Mouse (Mus musculus) stomach, postnatal 0 days (tissue): ENCODE measurements around the gene Traf3ip1. TPM values are rescaled to one million over a fixed set of nuclear protein-coding genes. Genes with fewer than 3 reads are reported as not detected.

Experiments
- ATAC-seq: fragments of 200-750 bp; cut with Nextera tagmentation; 2 replicates; pipeline ENCODE4 v1.8.0; 2017; ENCODE audit not compliant: low FRiP score, low TSS enrichment
- DNase-seq: peaks from one replicate; pipeline ENCODE4 v3.0.0-alpha.2; 2016; ENCODE audit warnings: low spot score
- H3K27ac ChIP-seq: fragments of 300-500 bp; sonication (generic); replicated peaks from 2 replicates; pipeline ENCODE4 v1.5.1; 2014; ENCODE audit warnings: mild to moderate bottlenecking, control low read depth
- H3K27me3 ChIP-seq: fragments of 300-500 bp; sonication (generic); 2 replicates; pipeline ENCODE4 v1.6.1; 2014; ENCODE audit warnings: low read length; ENCODE audit not compliant: control insufficient read depth, insufficient read depth
- H3K36me3 ChIP-seq: fragments of 300-500 bp; sonication (generic); 2 replicates; pipeline ENCODE4 v1.6.1; 2014; ENCODE audit warnings: low read length, mixed read lengths; ENCODE audit not compliant: control insufficient read depth, insufficient read depth
- H3K4me1 ChIP-seq: fragments of 300-500 bp; sonication (generic); replicated peaks from 2 replicates; pipeline ENCODE4 v1.6.1; 2014; ENCODE audit warnings: antibody characterized with exemption; ENCODE audit not compliant: control insufficient read depth, insufficient read depth
- H3K4me2 ChIP-seq: fragments of 300-500 bp; sonication (generic); replicated peaks from 2 replicates; pipeline ENCODE4 v1.6.1; 2014; ENCODE audit warnings: low read depth, mild to moderate bottlenecking, control low read depth, moderate library complexity
- H3K4me3 ChIP-seq: fragments of 300-500 bp; sonication (generic); 2 replicates; pipeline ENCODE4 v1.5.1; 2014; ENCODE audit warnings: low read depth, low read length, control low read depth
- H3K9ac ChIP-seq: fragments of 300-500 bp; sonication (generic); 2 replicates; pipeline ENCODE4 v1.6.1; 2014; ENCODE audit warnings: mild to moderate bottlenecking, low read length, control low read depth, mixed read lengths
- H3K9me3 ChIP-seq: fragments of 300-500 bp; sonication (generic); 2 replicates; pipeline ENCODE4 v1.6.1; 2016; ENCODE audit warnings: low read length; ENCODE audit not compliant: control insufficient read depth
- CTCF ChIP-seq: IDR thresholded peaks from 2 replicates; pipeline ENCODE4 v1.5.1; 2016; ENCODE audit warnings: antibody characterized with exemption, low read depth, mild to moderate bottlenecking, moderate library complexity
- EP300 ChIP-seq: optimal IDR thresholded peaks from 2 replicates; pipeline ENCODE3; 2016; ENCODE audit warnings: antibody characterized with exemption
- WGBS: fragments of 180-500 bp; shearing (Covaris S2); extraction: QIAGEN DNeasy Blood & Tissue Kit; methylation state at CpG from one replicate; pipeline ENCODE4 v1.1.7; 2014; 5-methylcytosine and 5-hydroxymethylcytosine counted together
- polyA plus RNA-seq: library from polyadenylated mRNA; unstranded; fragments of >200 nt; fragmentation: Nextera tagmentation; extraction: Ambion mirVana; gene quantifications from 2 replicates; pipeline ENCODE4 v1.2.1, GENCODE M21; 2015

Gene Traf3ip1
- polyA plus RNA-seq, 1 experiment from 2014 or later: 3.0 TPM

- Histone ChIP-seq H3K27ac (no peak overlapping the region), H3K4me3 (no peak overlapping the region), H3K4me1 (no peaks in the 10 kb centered on the region), H3K36me3 (peaks cover 3% of the 10 kb centered on the region; the same call in 1 of the 2 replicates), H3K27me3 (no peaks in the 10 kb centered on the region), H3K4me2 (no peak overlapping the region), H3K9me3 (no peaks in the 10 kb centered on the region), H3K9ac (no peak overlapping the region)
- ATAC-seq (no peak), DNase-seq (no peak)
- 76% methylated on average over 6 of the region's 6 CpGs for WGBS
- TF ChIP-seq EP300: no peak
- no peak for TF ChIP-seq CTCF
These were observed 66.8 kb downstream of the Traf3ip1 start for GRCm38 (mm10) chr1:91561226-91561625.

GRCm38 (mm10) chr1:91562977-91563590, 68.6 kb downstream of the Traf3ip1 start:
- WGBS: 78% methylated on average over 4 of the region's 4 CpGs
- DNase-seq: no peak
- H3K9ac ChIP-seq: no peak overlapping the region
- no peaks in the 10 kb centered on the region for H3K27me3 ChIP-seq
- TF ChIP-seq EP300: no peak
- no peak for TF ChIP-seq CTCF
- H3K4me3 ChIP-seq: no peak overlapping the region
- H3K4me1 ChIP-seq: no peaks in the 10 kb centered on the region
- H3K9me3 ChIP-seq: no peaks in the 10 kb centered on the region
- H3K27ac ChIP-seq: no peak overlapping the region
- H3K36me3 ChIP-seq: no peaks in the 10 kb centered on the region
- no peak overlapping the region for H3K4me2 ChIP-seq
- ATAC-seq: 0 out of 2 replicates have a peak, but pooled peaks have one; percentile 26

GRCm38 (mm10) chr1:91564004-91564403, 69.6 kb downstream of the Traf3ip1 start:
- Histone ChIP-seq H3K9me3 (no peaks in the 10 kb centered on the region), H3K27ac (no peak overlapping the region), H3K4me1 (no peaks in the 10 kb centered on the region), H3K4me3 (no peak overlapping the region), H3K4me2 (no peak overlapping the region), H3K27me3 (no peaks in the 10 kb centered on the region), H3K9ac (no peak overlapping the region), H3K36me3 (no peaks in the 10 kb centered on the region)
- ATAC-seq (no peak), DNase-seq (no peak)
- peak; percentile 71 for TF ChIP-seq CTCF
- TF ChIP-seq EP300: no peak
- WGBS: 63% methylated on average over 3 of the region's 3 CpGs

GRCm38 (mm10) chr1:91564598-91564997, 70.2 kb downstream of the Traf3ip1 start:
- Histone ChIP-seq H3K9ac (no peak overlapping the region), H3K36me3 (no peaks in the 10 kb centered on the region), H3K4me3 (no peak overlapping the region), H3K4me2 (no peak overlapping the region), H3K27me3 (no peaks in the 10 kb centered on the region), H3K27ac (no peak overlapping the region), H3K4me1 (no peaks in the 10 kb centered on the region), H3K9me3 (no peaks in the 10 kb centered on the region)
- TF ChIP-seq EP300 (no peak), CTCF (no peak)
- DNase-seq (no peak), ATAC-seq (no peak)
- WGBS: 37% methylated on average over 6 of the region's 6 CpGs

- Histone ChIP-seq H3K27ac (no peak overlapping the region), H3K27me3 (no peaks in the 10 kb centered on the region), H3K4me3 (no peak overlapping the region), H3K9ac (no peak overlapping the region), H3K4me2 (no peak overlapping the region), H3K9me3 (no peaks in the 10 kb centered on the region), H3K36me3 (no peaks in the 10 kb centered on the region), H3K4me1 (no peaks in the 10 kb centered on the region)
- DNase-seq (no peak), ATAC-seq (no peak)
- TF ChIP-seq EP300: no peak
- TF ChIP-seq CTCF: no peak
- 86% methylated on average over 2 of the region's 2 CpGs for WGBS
These were observed 72.8 kb downstream of the Traf3ip1 start for GRCm38 (mm10) chr1:91567269-91567668.

- Histone ChIP-seq H3K36me3 (no peaks in the 10 kb centered on the region), H3K27ac (no peak overlapping the region), H3K9ac (no peak overlapping the region), H3K27me3 (no peaks in the 10 kb centered on the region), H3K4me2 (no peak overlapping the region), H3K4me3 (no peak overlapping the region), H3K4me1 (no peaks in the 10 kb centered on the region), H3K9me3 (no peaks in the 10 kb centered on the region)
- no peak for TF ChIP-seq EP300
- no peak for TF ChIP-seq CTCF
- DNase-seq: no peak
- no peak for ATAC-seq
- 74% methylated on average over 10 of the region's 10 CpGs for WGBS
These were observed 78.0 kb downstream of the Traf3ip1 start for GRCm38 (mm10) chr1:91572458-91572857.
